ENCODE assay signal across 11 mouse cellular contexts in genomic region chr16:32124444-32125335, GRCm38 (mm10). TPM values are rescaled to one million over a fixed set of nuclear protein-coding genes. Genes with fewer than 3 reads are reported as not detected.
DNase-seq lines count a peak whose midpoint lies in the region; ATAC-seq and TF ChIP-seq lines count a peak whose summit lies in the region.
"Had no signal": no experiment of that assay in that cellular context is flagged by ENCODE, and none has a peak within 500 bp of the region (broad histone marks: within the 10 kb centered on the region; RNA-seq: fewer than 3 reads in every experiment).

No protein-coding gene starts in this region.

- H3K9ac ChIP-seq in limb, embryonic 15.5 days: no peak overlapping the region
- no peak overlapping the region for H3K9ac ChIP-seq in lung, embryonic 14.5 days
- H3K9ac ChIP-seq: forebrain, embryonic 12.5 days; neural tube, embryonic 12.5 days had no signal

- H3K27ac ChIP-seq in limb, embryonic 15.5 days: 0 out of 2 replicates have a peak overlapping the region, but pooled peaks have one; percentile 22
- H3K27ac ChIP-seq in limb, embryonic 10.5 days: no peak overlapping the region
- H3K27ac ChIP-seq in bone marrow, adult 2 months (ENCODE audit: control insufficient read depth, insufficient read depth, low read depth, low read length, poor library complexity): peak overlapping the region; percentile 18; the same call in 1 of the 2 replicates
- peak overlapping the region; percentile 13; the same call in 1 of the 2 replicates for H3K27ac ChIP-seq in lung, embryonic 14.5 days (ENCODE audit: low read depth)
- H3K27ac ChIP-seq: forebrain, embryonic 12.5 days; neural tube, embryonic 12.5 days had no signal

- H3K4me1 ChIP-seq in limb, embryonic 15.5 days: no peaks in the 10 kb centered on the region
- no peaks in the 10 kb centered on the region for H3K4me1 ChIP-seq in limb, embryonic 10.5 days
- peaks cover 3% of the 10 kb centered on the region for H3K4me1 ChIP-seq in bone marrow, adult 2 months (ENCODE audit: control insufficient read depth, insufficient read depth, low read length)
- no peaks in the 10 kb centered on the region for H3K4me1 ChIP-seq in lung, embryonic 14.5 days (ENCODE audit: insufficient read depth)
- H3K4me1 ChIP-seq: forebrain, embryonic 12.5 days; neural tube, embryonic 12.5 days had no signal

- TF ChIP-seq CTCF in bone marrow, adult 2 months (IDR thresholded peaks at IDR 0.05; ENCODE audit: control insufficient read depth, insufficient read depth, low read length): no peak
- no peak for TF ChIP-seq CTCF in lung, embryonic 14.5 days (IDR thresholded peaks at IDR 0.05; ENCODE audit: low read depth)

- no peaks in the 10 kb centered on the region for H3K9me3 ChIP-seq in limb, embryonic 15.5 days
- H3K9me3 ChIP-seq in limb, embryonic 10.5 days (replicated peaks): no peaks in the 10 kb centered on the region
- no peaks in the 10 kb centered on the region for H3K9me3 ChIP-seq in lung, embryonic 14.5 days (ENCODE audit: low read depth, low read length)
- H3K9me3 ChIP-seq: forebrain, embryonic 12.5 days; neural tube, embryonic 12.5 days had no signal

- H3K4me3 ChIP-seq in limb, embryonic 15.5 days: no peak overlapping the region
- no peak overlapping the region for H3K4me3 ChIP-seq in limb, embryonic 10.5 days
- H3K4me3 ChIP-seq in bone marrow, adult 2 months (replicated peaks; ENCODE audit: control insufficient read depth, low read depth, low read length): no peak overlapping the region
- H3K4me3 ChIP-seq in lung, embryonic 14.5 days (ENCODE audit: low read depth, low read length): no peak overlapping the region
- H3K4me3 ChIP-seq: forebrain, embryonic 12.5 days; neural tube, embryonic 12.5 days had no signal

- DNase-seq in limb, embryonic 10.5 days (ENCODE audit: low spot score): no peak
- peak; percentile 58 for DNase-seq in lung, embryonic 14.5 days
- DNase-seq in spleen, postnatal 36 days (ENCODE audit: low spot score in 2 of 2): peak; percentile 84 to 88
- no peak for DNase-seq in ovary, postnatal 14 days (ENCODE audit: low spot score)
- DNase-seq in urinary bladder, adult 2 months (ENCODE audit: low spot score): no peak
- DNase-seq: cerebellum, adult 9-11 months had no signal

- no peak for ATAC-seq in limb, embryonic 15.5 days (ENCODE audit: insufficient number of reproducible peaks, low FRiP score, low TSS enrichment, low read depth)
- no peak for ATAC-seq in lung, embryonic 14.5 days (ENCODE audit: insufficient read depth)
- ATAC-seq: intestine, postnatal 0 days had no signal

- no peak for TF ChIP-seq POLR2A in bone marrow, adult 2 months (IDR thresholded peaks at IDR 0.05; ENCODE audit: borderline replicate concordance, control insufficient read depth, low read depth, low read length)

- H3K36me3 ChIP-seq in limb, embryonic 15.5 days: no peaks in the 10 kb centered on the region
- H3K36me3 ChIP-seq in limb, embryonic 10.5 days: no peaks in the 10 kb centered on the region
- no peaks in the 10 kb centered on the region for H3K36me3 ChIP-seq in lung, embryonic 14.5 days (ENCODE audit: insufficient read depth)
- H3K36me3 ChIP-seq: forebrain, embryonic 12.5 days; neural tube, embryonic 12.5 days had no signal

- no peaks in the 10 kb centered on the region for H3K27me3 ChIP-seq in limb, embryonic 15.5 days
- H3K27me3 ChIP-seq in limb, embryonic 10.5 days (ENCODE audit: low read depth, poor library complexity, severe bottlenecking): no peaks in the 10 kb centered on the region
- no peaks in the 10 kb centered on the region for H3K27me3 ChIP-seq in lung, embryonic 14.5 days (ENCODE audit: insufficient read depth, low read length)
- H3K27me3 ChIP-seq: forebrain, embryonic 12.5 days; neural tube, embryonic 12.5 days had no signal

- H3K4me2 ChIP-seq in limb, embryonic 15.5 days: no peak overlapping the region
- no peak overlapping the region for H3K4me2 ChIP-seq in lung, embryonic 14.5 days
- H3K4me2 ChIP-seq: forebrain, embryonic 12.5 days; neural tube, embryonic 12.5 days had no signal

- 70% methylated on average over 17 of the region's 17 CpGs for WGBS in limb, embryonic 15.5 days
- 74% methylated on average over 17 of the region's 17 CpGs for WGBS in limb, embryonic 10.5 days
- WGBS in bone marrow, adult 2 months: 25% methylated on average over 17 of the region's 17 CpGs
- 57% methylated on average over 17 of the region's 17 CpGs for WGBS in lung, embryonic 14.5 days

RNA-seq across cellular contexts. Expression of gene Cep19, which starts 25.1 kb away (rescaled TPM):
- polyA plus RNA-seq in limb, embryonic 15.5 days (2015; fragmentation: Nextera tagmentation; extraction: Ambion mirVana): 23.1 and 25.5 TPM in 2 replicates
- 36.6 and 39.5 TPM in 2 replicates for polyA plus RNA-seq in limb, embryonic 10.5 days (2016; fragmentation: Nextera tagmentation; extraction: Ambion mirVana)
- 4.5 and 11.3 TPM in 2 replicates for polyA plus RNA-seq in bone marrow, adult 2 months (2011; ENCODE audit: insufficient read depth, insufficient read length, low replicate concordance, missing spikeins)
- 29.0 and 33.9 TPM in 2 replicates for polyA plus RNA-seq in lung, embryonic 14.5 days (2014; fragmentation: Nextera tagmentation; extraction: Ambion mirVana)
- 19.4 and 20.3 TPM in 2 replicates for polyA plus RNA-seq in urinary bladder, adult 2 months (2012; rRNA removed)

RNA-seq across cellular contexts. Expression of gene Pigx, which starts 25.1 kb away (rescaled TPM):
- 83.1 and 89.3 TPM in 2 replicates for polyA plus RNA-seq in limb, embryonic 15.5 days (2015; fragmentation: Nextera tagmentation; extraction: Ambion mirVana)
- 147 and 150 TPM in 2 replicates for polyA plus RNA-seq in limb, embryonic 10.5 days (2016; fragmentation: Nextera tagmentation; extraction: Ambion mirVana)
- polyA plus RNA-seq in bone marrow, adult 2 months (2011; ENCODE audit: insufficient read depth, insufficient read length, low replicate concordance, missing spikeins): 11.1 and 35.7 TPM in 2 replicates
- polyA plus RNA-seq in lung, embryonic 14.5 days (2014; fragmentation: Nextera tagmentation; extraction: Ambion mirVana): 105 and 111 TPM in 2 replicates
- 58.3 and 74.9 TPM in 2 replicates for polyA plus RNA-seq in urinary bladder, adult 2 months (2012; rRNA removed)

RNA-seq across cellular contexts. Expression of gene Nrros, which starts 40.7 kb away (rescaled TPM):
- polyA plus RNA-seq in limb, embryonic 15.5 days (2015; fragmentation: Nextera tagmentation; extraction: Ambion mirVana): 21.3 and 23.0 TPM in 2 replicates
- polyA plus RNA-seq in limb, embryonic 10.5 days (2016; fragmentation: Nextera tagmentation; extraction: Ambion mirVana): 7.5 and 9.7 TPM in 2 replicates
- polyA plus RNA-seq in bone marrow, adult 2 months (2011; ENCODE audit: insufficient read depth, insufficient read length, low replicate concordance, missing spikeins): 22.6 and 50.5 TPM in 2 replicates
- 37.6 and 42.6 TPM in 2 replicates for polyA plus RNA-seq in lung, embryonic 14.5 days (2014; fragmentation: Nextera tagmentation; extraction: Ambion mirVana)
- 19.4 TPM in 2 replicates for polyA plus RNA-seq in urinary bladder, adult 2 months (2012; rRNA removed)

RNA-seq across cellular contexts. Expression of gene Pak2, which starts 45.5 kb away (rescaled TPM):
- 32.5 and 33.9 TPM in 2 replicates for polyA plus RNA-seq in limb, embryonic 15.5 days (2015; fragmentation: Nextera tagmentation; extraction: Ambion mirVana)
- polyA plus RNA-seq in limb, embryonic 10.5 days (2016; fragmentation: Nextera tagmentation; extraction: Ambion mirVana): 35.8 and 38.1 TPM in 2 replicates
- polyA plus RNA-seq in bone marrow, adult 2 months (2011; ENCODE audit: insufficient read depth, insufficient read length, low replicate concordance, missing spikeins): 12.7 and 25.2 TPM in 2 replicates
- polyA plus RNA-seq in lung, embryonic 14.5 days (2014; fragmentation: Nextera tagmentation; extraction: Ambion mirVana): 38.2 and 39.8 TPM in 2 replicates
- polyA plus RNA-seq in urinary bladder, adult 2 months (2012; rRNA removed): 31.4 and 36.0 TPM in 2 replicates

RNA-seq across cellular contexts. Expression of gene Bex6, which starts 54.9 kb away (rescaled TPM):
- 0.20 TPM in 1 of 2 replicates, not detected in the other for polyA plus RNA-seq in limb, embryonic 15.5 days (2015; fragmentation: Nextera tagmentation; extraction: Ambion mirVana)
- 0.25 and 0.26 TPM in 2 replicates for polyA plus RNA-seq in limb, embryonic 10.5 days (2016; fragmentation: Nextera tagmentation; extraction: Ambion mirVana)
- polyA plus RNA-seq in bone marrow, adult 2 months (2011; ENCODE audit: insufficient read depth, insufficient read length, low replicate concordance, missing spikeins): 3.3 and 6.1 TPM in 2 replicates
- not detected in 2 replicates for polyA plus RNA-seq in lung, embryonic 14.5 days (2014; fragmentation: Nextera tagmentation; extraction: Ambion mirVana)
- polyA plus RNA-seq in urinary bladder, adult 2 months (2012; rRNA removed): 0.14 and 0.24 TPM in 2 replicates
- polyA plus RNA-seq: forebrain, embryonic 12.5 days; neural tube, embryonic 12.5 days had no signal

Comparison
In these comparisons a context has a peak if more than half of its experiments do, and no peak if none do; other contexts are left out.
1. DNase-seq: peak in lung, embryonic 14.5 days (single experiment) and spleen, postnatal 36 days (2 of 2); none in limb, embryonic 10.5 days (single experiment), ovary, postnatal 14 days (single experiment) and urinary bladder, adult 2 months (single experiment).